ENCODE assay signal across 17 mouse cellular contexts in the genomic region with DNA sequence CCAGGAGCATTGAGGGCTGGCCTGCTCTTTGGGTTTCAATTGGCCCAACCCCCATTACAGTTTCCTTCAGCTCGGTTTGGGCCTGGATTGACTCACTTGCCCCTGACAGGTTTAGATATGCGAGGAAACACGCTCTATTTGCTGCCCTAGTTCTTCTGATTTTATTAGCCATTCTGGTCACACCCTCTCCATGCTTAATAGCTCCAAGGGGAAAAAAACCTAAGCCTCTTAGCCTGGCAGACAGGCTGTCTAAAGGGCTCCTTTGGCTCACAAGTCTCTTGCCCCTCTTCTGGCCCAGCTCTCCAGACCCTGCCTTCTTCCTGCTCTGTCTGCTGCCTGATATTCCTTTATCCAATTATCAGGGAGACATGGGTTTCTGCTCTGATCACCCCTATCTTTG.
A peak's percentile ranks its signal among the peaks of the same experiment; 100 is the strongest.
DNase-seq lines count a peak whose midpoint lies in the region; ATAC-seq lines count a peak whose summit lies in the region.
"Had no signal": no experiment of that assay in that cellular context is flagged by ENCODE, and none has a peak within 500 bp of the region (broad histone marks: within the 10 kb centered on the region; RNA-seq: fewer than 3 reads in every experiment).

No protein-coding gene starts in this region.

- no peaks in the 10 kb centered on the region for H3K27me3 ChIP-seq in hindbrain, embryonic 15.5 days
- no peaks in the 10 kb centered on the region for H3K27me3 ChIP-seq in hindbrain, embryonic 13.5 days

- no peak overlapping the region for H3K9ac ChIP-seq in hindbrain, embryonic 15.5 days
- no peak overlapping the region for H3K9ac ChIP-seq in hindbrain, embryonic 13.5 days
- H3K9ac ChIP-seq: limb, embryonic 15.5 days had no signal

- 22% methylated on average over 3 of the region's 3 CpGs for WGBS in hindbrain, embryonic 15.5 days
- 26% methylated on average over 3 of the region's 3 CpGs for WGBS in hindbrain, embryonic 13.5 days

- no peak overlapping the region for H3K27ac ChIP-seq in hindbrain, embryonic 15.5 days (replicated peaks)
- no peak overlapping the region for H3K27ac ChIP-seq in hindbrain, embryonic 13.5 days
- H3K27ac ChIP-seq: kidney, postnatal 0 days; limb, embryonic 15.5 days had no signal

- no peak overlapping the region for H3K4me3 ChIP-seq in hindbrain, embryonic 15.5 days
- H3K4me3 ChIP-seq in hindbrain, embryonic 13.5 days, result no peak overlapping the region
- H3K4me3 ChIP-seq: erythroblast, embryonic 14.5 days; limb, embryonic 15.5 days; myocyte had no signal

- H3K4me1 ChIP-seq in hindbrain, embryonic 15.5 days (replicated peaks), result peaks cover 27% of the 10 kb centered on the region
- peaks cover 41% of the 10 kb centered on the region for H3K4me1 ChIP-seq in hindbrain, embryonic 13.5 days (replicated peaks)

- no peaks in the 10 kb centered on the region for H3K9me3 ChIP-seq in hindbrain, embryonic 15.5 days
- H3K9me3 ChIP-seq in hindbrain, embryonic 13.5 days, result no peaks in the 10 kb centered on the region
- H3K9me3 ChIP-seq: limb, embryonic 15.5 days had no signal

- DNase-seq in embryo, embryonic 11 days, result peak; percentile 19
- DNase-seq in embryo, embryonic 9.5 days (ENCODE audit: extremely low spot score), result no peak
- peak; percentile 64 for DNase-seq in retina, postnatal 1 day
- DNase-seq in retina, embryonic 14.5 days (ENCODE audit: low spot score), result no peak
- DNase-seq in ovary, postnatal 36 days (ENCODE audit: low spot score), result no peak
- no peak for DNase-seq in B cell, adult 2 months
- DNase-seq: adrenal gland, postnatal 10 days; cerebellum, adult 9-10 months; gastrocnemius, postnatal 10 days; lung, postnatal 10 days; right cerebral cortex, postnatal 25 days had no signal

- H3K36me3 ChIP-seq in hindbrain, embryonic 15.5 days, result no peaks in the 10 kb centered on the region
- H3K36me3 ChIP-seq in hindbrain, embryonic 13.5 days, result no peaks in the 10 kb centered on the region
- H3K36me3 ChIP-seq: limb, embryonic 15.5 days had no signal

- 0 out of 2 replicates have a peak, but pooled peaks have one; percentile 46 for ATAC-seq in hindbrain, embryonic 15.5 days (ENCODE audit: low FRiP score, low read depth)
- no peak for ATAC-seq in hindbrain, embryonic 13.5 days (ENCODE audit: low FRiP score)

- H3K4me2 ChIP-seq in hindbrain, embryonic 15.5 days, result no peak overlapping the region
- no peak overlapping the region for H3K4me2 ChIP-seq in hindbrain, embryonic 13.5 days
- H3K4me2 ChIP-seq: limb, embryonic 15.5 days had no signal

Comparison
In these comparisons a context has a peak if more than half of its experiments do, and no peak if none do; other contexts are left out.
1. DNase-seq: peak in embryo, embryonic 11 days (single experiment) and retina, postnatal 1 day (single experiment); none in embryo, embryonic 9.5 days (single experiment), retina, embryonic 14.5 days (single experiment), ovary, postnatal 36 days (single experiment) and B cell, adult 2 months (0 of 2).